29 mouse cellular contexts compared by ENCODE assay signal in the genomic region with DNA sequence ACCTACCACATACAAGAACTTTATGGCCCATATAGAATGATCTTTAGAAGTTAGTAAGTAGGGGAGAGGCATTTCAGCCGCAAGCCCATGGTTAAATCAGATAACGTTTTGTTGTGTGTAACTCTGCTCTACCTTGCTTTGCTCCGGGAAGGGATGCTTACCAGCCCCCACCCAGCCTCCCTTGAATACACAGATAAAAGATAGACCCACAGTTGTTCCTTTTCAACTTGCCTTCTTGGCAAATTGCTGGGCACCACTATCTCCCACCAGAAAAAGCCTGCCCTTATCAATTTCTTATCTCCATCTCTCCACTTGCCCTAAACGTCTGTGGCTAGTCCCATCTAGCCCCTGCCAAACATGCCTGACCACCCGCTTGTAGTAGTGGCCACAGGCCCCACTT.
DNase-seq lines count a peak whose midpoint lies in the region; ATAC-seq and TF ChIP-seq lines count a peak whose summit lies in the region.
"Had no signal": no experiment of that assay in that cellular context is flagged by ENCODE, and none has a peak within 500 bp of the region (broad histone marks: within the 10 kb centered on the region; RNA-seq: fewer than 3 reads in every experiment).

No protein-coding gene starts in this region.

- peak; percentile 58; the same call in 1 of the 2 replicates for ATAC-seq in liver, embryonic 11.5 days (replicated peaks; ENCODE audit: low FRiP score)
- ATAC-seq in liver, postnatal 0 days = no peak
- peak; percentile 11; the same call in 1 of the 2 replicates for ATAC-seq in G1E (ENCODE audit: extremely low read depth, insufficient number of reproducible peaks, low FRiP score, poor library complexity, severe bottlenecking)
- ATAC-seq in liver, embryonic 14.5 days (ENCODE audit: insufficient read depth) = peak; percentile 31; the same call in 1 of the 2 replicates
- no peak for ATAC-seq in forebrain, postnatal 0 days
- ATAC-seq: CD4-positive, CD25-positive, alpha-beta regulatory T cell, adult 4 months; forebrain, embryonic 15.5 days; Patski had no signal

- 29% methylated on average over 5 of the region's 5 CpGs for WGBS in liver, embryonic 11.5 days
- WGBS in liver, postnatal 0 days (ENCODE audit: insufficient replicate concordance) = 45% methylated on average over 5 of the region's 5 CpGs
- WGBS in liver, embryonic 14.5 days (ENCODE audit: insufficient replicate concordance) = 23% methylated on average over 5 of the region's 5 CpGs
- 93% methylated on average over 5 of the region's 5 CpGs for WGBS in forebrain, postnatal 0 days

- no peaks in the 10 kb centered on the region for H3K27me3 ChIP-seq in liver, embryonic 11.5 days (replicated peaks; ENCODE audit: control insufficient read depth, insufficient read depth, low read length)
- H3K27me3 ChIP-seq in liver, postnatal 0 days (ENCODE audit: insufficient read depth, low read length) = no peaks in the 10 kb centered on the region
- peaks cover 2% of the 10 kb centered on the region for H3K27me3 ChIP-seq in G1E (ENCODE audit: insufficient read depth, low read length)
- no peaks in the 10 kb centered on the region for H3K27me3 ChIP-seq in liver, embryonic 14.5 days (ENCODE audit: control insufficient read depth, insufficient read depth, low read length)
- H3K27me3 ChIP-seq in forebrain, postnatal 0 days (ENCODE audit: insufficient read depth, low read length) = no peaks in the 10 kb centered on the region
- H3K27me3 ChIP-seq: embryonic facial prominence, embryonic 13.5 days; forebrain, embryonic 12.5 days; forebrain, embryonic 15.5 days; heart, embryonic 13.5 days; hindbrain, embryonic 12.5 days; hindbrain, embryonic 15.5 days; Patski had no signal

- DNase-seq in liver, embryonic 11.5 days (ENCODE audit: low spot score) = no peak
- no peak for DNase-seq in liver, postnatal 0 days
- DNase-seq in G1E (ENCODE audit: low spot score) = no peak
- no peak for DNase-seq in liver, embryonic 14.5 days (ENCODE audit: low read depth in 3 of 3, low spot score in 3 of 3)
- DNase-seq in forebrain, postnatal 0 days = no peak
- no peak for DNase-seq in cerebellum, postnatal 10 days
- no peak for DNase-seq in spleen, postnatal 36 days (ENCODE audit: low spot score in 2 of 2)
- DNase-seq: adrenal gland, postnatal 14 days; B cell, adult 2 months; cerebellum, adult 11 months; cerebellum, adult 2 months; cerebellum, adult 9-11 months; cerebellum, postnatal 36 days; embryo, embryonic 11 days; gastrocnemius, postnatal 10 days; gastrocnemius, postnatal 36 days; heart, adult 2 months; heart, postnatal 14 days had no signal

- H3K4me3 ChIP-seq in liver, embryonic 11.5 days (ENCODE audit: low read depth, low read length) = no peak overlapping the region
- H3K4me3 ChIP-seq in liver, postnatal 0 days (ENCODE audit: low read depth, low read length) = no peak overlapping the region
- no peak overlapping the region for H3K4me3 ChIP-seq in G1E (ENCODE audit: low read depth, low read length)
- no peak overlapping the region for H3K4me3 ChIP-seq in liver, embryonic 14.5 days (ENCODE audit: insufficient read depth in 1 of 2, low read depth in 2 of 2, low read length in 2 of 2)
- no peak overlapping the region for H3K4me3 ChIP-seq in forebrain, postnatal 0 days (ENCODE audit: low read depth, low read length)
- H3K4me3 ChIP-seq: embryonic facial prominence, embryonic 10.5 days; embryonic facial prominence, embryonic 13.5 days; erythroblast, embryonic 14.5 days; forebrain, embryonic 12.5 days; forebrain, embryonic 15.5 days; heart, adult 2 months; heart, embryonic 10.5 days; heart, embryonic 13.5 days; hindbrain, embryonic 12.5 days; hindbrain, embryonic 15.5 days had no signal

- H3K4me1 ChIP-seq in liver, embryonic 11.5 days (replicated peaks; ENCODE audit: control insufficient read depth, insufficient read depth, low read length) = peaks cover 5% of the 10 kb centered on the region; the same call in 1 of the 2 replicates
- no peaks in the 10 kb centered on the region for H3K4me1 ChIP-seq in liver, postnatal 0 days (ENCODE audit: insufficient read depth)
- H3K4me1 ChIP-seq in G1E (ENCODE audit: insufficient read depth, low read depth, low read length) = peaks cover 74% of the 10 kb centered on the region
- peaks cover 0 to 8% of the 10 kb centered on the region in 2 experiments; a peak in 1 of 4 replicates for H3K4me1 ChIP-seq in liver, embryonic 14.5 days (replicated peaks; ENCODE audit: control insufficient read depth in 2 of 2, insufficient read depth in 2 of 2, low read length in 1 of 2)
- H3K4me1 ChIP-seq in forebrain, postnatal 0 days (ENCODE audit: insufficient read depth) = no peaks in the 10 kb centered on the region
- H3K4me1 ChIP-seq: embryonic facial prominence, embryonic 10.5 days; embryonic facial prominence, embryonic 13.5 days; forebrain, embryonic 12.5 days; forebrain, embryonic 15.5 days; hindbrain, embryonic 12.5 days; hindbrain, embryonic 15.5 days had no signal

- H3K27ac ChIP-seq in liver, embryonic 11.5 days (ENCODE audit: low read depth, low read length) = no peak overlapping the region
- no peak overlapping the region for H3K27ac ChIP-seq in liver, postnatal 0 days (ENCODE audit: low read depth)
- no peak overlapping the region for H3K27ac ChIP-seq in liver, embryonic 14.5 days
- no peak overlapping the region for H3K27ac ChIP-seq in forebrain, postnatal 0 days (ENCODE audit: low read depth, low read length)
- H3K27ac ChIP-seq: embryonic facial prominence, embryonic 10.5 days; embryonic facial prominence, embryonic 13.5 days; forebrain, embryonic 12.5 days; forebrain, embryonic 15.5 days; heart, adult 2 months; heart, embryonic 10.5 days; heart, embryonic 13.5 days; hindbrain, embryonic 12.5 days; hindbrain, embryonic 15.5 days had no signal

- TF ChIP-seq EP300 in liver, postnatal 0 days (IDR thresholded peaks at IDR 0.05; ENCODE audit: low read depth) = no peak
- TF ChIP-seq EP300 in liver, embryonic 14.5 days (IDR thresholded peaks at IDR 0.05; ENCODE audit: low read depth) = no peak

- no peak overlapping the region for H3K4me2 ChIP-seq in liver, embryonic 11.5 days
- H3K4me2 ChIP-seq in liver, postnatal 0 days (ENCODE audit: low read depth, low read length) = no peak overlapping the region
- H3K4me2 ChIP-seq in liver, embryonic 14.5 days (ENCODE audit: low read depth) = no peak overlapping the region
- no peak overlapping the region for H3K4me2 ChIP-seq in forebrain, postnatal 0 days (ENCODE audit: low read depth)
- H3K4me2 ChIP-seq: embryonic facial prominence, embryonic 13.5 days; forebrain, embryonic 12.5 days; forebrain, embryonic 15.5 days; heart, embryonic 13.5 days; hindbrain, embryonic 12.5 days; hindbrain, embryonic 15.5 days had no signal

- H3K36me3 ChIP-seq in liver, embryonic 11.5 days (ENCODE audit: control insufficient read depth, insufficient read depth, low read length) = no peaks in the 10 kb centered on the region; the same call in 1 of the 2 replicates
- H3K36me3 ChIP-seq in liver, postnatal 0 days (replicated peaks; ENCODE audit: insufficient read depth, low read length) = peaks cover 14% of the 10 kb centered on the region
- peaks cover under 1% of the 10 kb centered on the region for H3K36me3 ChIP-seq in G1E (replicated peaks)
- H3K36me3 ChIP-seq in liver, embryonic 14.5 days (replicated peaks; ENCODE audit: control insufficient read depth, insufficient read depth, low read depth) = no peaks in the 10 kb centered on the region
- H3K36me3 ChIP-seq in forebrain, postnatal 0 days (ENCODE audit: insufficient read depth) = peaks cover 1% of the 10 kb centered on the region

- no peak overlapping the region for H3K9ac ChIP-seq in liver, embryonic 11.5 days (ENCODE audit: low read depth, low read length)
- H3K9ac ChIP-seq in liver, postnatal 0 days (replicated peaks) = no peak overlapping the region
- no peak overlapping the region for H3K9ac ChIP-seq in liver, embryonic 14.5 days (replicated peaks)
- H3K9ac ChIP-seq in forebrain, postnatal 0 days = no peak overlapping the region
- H3K9ac ChIP-seq: embryonic facial prominence, embryonic 13.5 days; forebrain, embryonic 12.5 days; forebrain, embryonic 15.5 days; heart, embryonic 13.5 days; hindbrain, embryonic 12.5 days; hindbrain, embryonic 15.5 days had no signal

- H3K9me3 ChIP-seq in liver, embryonic 11.5 days (ENCODE audit: control insufficient read depth, low read length) = no peaks in the 10 kb centered on the region
- H3K9me3 ChIP-seq in liver, postnatal 0 days (ENCODE audit: low read length) = no peaks in the 10 kb centered on the region
- peaks cover 5% of the 10 kb centered on the region for H3K9me3 ChIP-seq in G1E (replicated peaks)
- no peaks in the 10 kb centered on the region for H3K9me3 ChIP-seq in liver, embryonic 14.5 days (ENCODE audit: control insufficient read depth, low read length)
- no peaks in the 10 kb centered on the region for H3K9me3 ChIP-seq in forebrain, postnatal 0 days (ENCODE audit: low read length)
- H3K9me3 ChIP-seq: embryonic facial prominence, embryonic 10.5 days; embryonic facial prominence, embryonic 13.5 days; forebrain, embryonic 12.5 days; forebrain, embryonic 15.5 days; heart, embryonic 10.5 days; heart, embryonic 13.5 days; hindbrain, embryonic 12.5 days; hindbrain, embryonic 15.5 days had no signal

- no peak for TF ChIP-seq CTCF in liver, postnatal 0 days (IDR thresholded peaks at IDR 0.05; ENCODE audit: low read depth)
- TF ChIP-seq CTCF in G1E (IDR thresholded peaks at IDR 0.05; ENCODE audit: low read depth, low read length) = no peak
- TF ChIP-seq CTCF in liver, embryonic 14.5 days (IDR thresholded peaks at IDR 0.05; ENCODE audit: low read depth) = no peak
- no peak for TF ChIP-seq CTCF in forebrain, postnatal 0 days (IDR thresholded peaks at IDR 0.05; ENCODE audit: low read depth)

Comparison
In these comparisons a context has a peak if more than half of its experiments do, and no peak if none do; other contexts are left out.
1. ATAC-seq: peak in liver, embryonic 11.5 days (single experiment), G1E (single experiment) and liver, embryonic 14.5 days (single experiment); none in liver, postnatal 0 days (single experiment) and forebrain, postnatal 0 days (single experiment).